Mouse (Mus musculus) erythroblast, embryonic 14.5 days (primary cell): Measurements from ENCODE around the gene Ppp5c. TPM values are rescaled to one million over a fixed set of nuclear protein-coding genes. Genes with fewer than 3 reads are reported as not detected.

ENCODE experiments used
- H3K27me3 ChIP-seq: 2 replicates; pipeline ENCODE4 v1.6.1; 2012; ENCODE audit warnings: inconsistent platforms; ENCODE audit not compliant: control insufficient read depth
- H3K36me3 ChIP-seq: 2 replicates; pipeline ENCODE4 v1.6.1; 2012; ENCODE audit warnings: mild to moderate bottlenecking, inconsistent platforms; ENCODE audit not compliant: control insufficient read depth
- H3K4me1 ChIP-seq: 2 replicates; pipeline ENCODE4 v1.6.1; 2012; ENCODE audit warnings: inconsistent platforms; ENCODE audit not compliant: control insufficient read depth
- H3K4me3 ChIP-seq: replicated peaks from 2 replicates; pipeline ENCODE3; 2012; ENCODE audit warnings: moderate library complexity, mild to moderate bottlenecking, inconsistent platforms
- H3K9me3 ChIP-seq: 2 replicates; pipeline ENCODE4 v1.6.1; 2012; ENCODE audit warnings: low read length, inconsistent platforms, mixed read lengths; ENCODE audit not compliant: control insufficient read depth
- GATA1 ChIP-seq: IDR thresholded peaks from 2 replicates; pipeline ENCODE4 v1.6.1; 2012; ENCODE audit warnings: low read length, inconsistent platforms, mixed read lengths
- TAL1 ChIP-seq: IDR thresholded peaks from 3 replicates; pipeline ENCODE4 v1.6.1; 2012; ENCODE audit warnings: low read length, inconsistent platforms, mixed read lengths
- polyA plus RNA-seq: library from polyadenylated mRNA; stranded (reverse); fragments of >175 nt; gene quantifications from 2 replicates; pipeline ENCODE4 v1.2.3, GENCODE M21; 2012

Gene Ppp5c
- polyA plus RNA-seq, 1 experiment = 7.3 TPM

DNA sequence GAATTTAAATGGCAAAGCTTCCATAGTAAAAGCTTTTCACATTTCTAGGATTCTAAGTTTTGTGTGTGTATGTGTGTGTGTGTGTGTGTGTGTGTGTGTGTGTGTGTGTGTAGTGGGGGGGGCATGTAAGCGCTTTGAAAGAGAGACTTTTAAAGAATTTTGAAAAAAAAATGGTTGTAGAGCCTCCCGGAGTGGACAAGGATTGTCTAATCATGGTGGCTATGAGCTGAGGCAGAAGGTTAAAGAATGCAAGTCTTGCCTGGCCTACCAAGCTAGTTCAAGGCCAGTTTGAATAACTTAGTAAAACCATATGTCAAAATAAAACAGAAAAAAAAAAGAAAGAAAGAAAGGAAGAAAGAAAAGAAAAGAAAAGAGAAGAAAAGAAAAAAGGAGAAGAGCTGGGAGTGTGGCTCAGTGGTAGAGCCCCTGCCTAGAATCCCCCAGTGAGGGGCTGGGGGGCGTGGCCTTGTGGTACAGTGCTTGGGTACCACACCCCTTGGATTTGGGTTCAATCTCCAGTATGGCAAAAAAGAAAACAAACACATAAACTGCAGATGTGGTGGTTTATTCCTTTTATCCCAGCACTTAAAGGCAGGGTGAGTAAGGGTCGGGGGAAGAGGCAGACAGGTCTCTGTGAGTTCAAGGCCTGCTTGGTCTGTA, 27.7 kb upstream of the Ppp5c start:
- Histone ChIP-seq H3K27me3 (no peaks in the 10 kb centered on the region), H3K4me3 (peak overlapping the region; percentile 87), H3K4me1 (peaks cover 88% of the 10 kb centered on the region), H3K36me3 (peaks cover 45% of the 10 kb centered on the region), H3K9me3 (peaks cover 5% of the 10 kb centered on the region)
- TF ChIP-seq TAL1 = no peak
- no peak for TF ChIP-seq GATA1

DNA sequence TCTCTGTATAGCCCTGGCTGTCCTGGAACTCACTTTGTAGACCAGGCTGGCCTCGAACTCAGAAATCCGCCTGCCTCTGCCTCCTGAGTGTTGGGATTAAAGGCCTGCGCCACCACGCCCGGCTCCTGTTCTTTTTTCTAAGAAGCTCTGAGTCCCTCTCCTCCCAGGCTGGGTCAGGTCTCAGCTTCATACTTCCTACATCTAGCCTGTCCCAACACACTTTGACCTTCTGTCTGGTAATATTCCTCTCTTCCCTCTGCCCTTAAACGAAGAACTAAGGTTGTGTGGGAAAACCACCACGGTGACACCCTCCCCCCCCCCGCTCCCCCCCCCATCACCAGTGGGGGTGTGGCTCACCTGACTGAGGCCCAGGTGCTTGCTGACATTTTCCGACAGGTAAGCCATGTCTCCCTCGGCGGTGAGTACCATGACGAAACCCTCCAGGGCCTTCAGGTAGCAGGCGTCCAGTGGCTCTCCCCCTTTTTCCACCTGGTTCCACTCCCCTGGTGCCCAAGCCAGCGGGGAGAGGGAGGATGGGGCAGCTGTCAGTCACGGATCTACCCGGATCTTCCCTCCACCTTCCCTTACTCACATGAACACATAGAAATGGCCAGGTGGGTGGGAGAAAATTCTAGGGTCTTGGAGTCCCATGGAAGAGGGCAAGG, 26.7 kb upstream of the Ppp5c start:
- Histone ChIP-seq H3K9me3 (peaks cover 5% of the 10 kb centered on the region), H3K4me1 (peaks cover 81% of the 10 kb centered on the region)
- no peak for TF ChIP-seq GATA1
- no peak for TF ChIP-seq TAL1

DNA sequence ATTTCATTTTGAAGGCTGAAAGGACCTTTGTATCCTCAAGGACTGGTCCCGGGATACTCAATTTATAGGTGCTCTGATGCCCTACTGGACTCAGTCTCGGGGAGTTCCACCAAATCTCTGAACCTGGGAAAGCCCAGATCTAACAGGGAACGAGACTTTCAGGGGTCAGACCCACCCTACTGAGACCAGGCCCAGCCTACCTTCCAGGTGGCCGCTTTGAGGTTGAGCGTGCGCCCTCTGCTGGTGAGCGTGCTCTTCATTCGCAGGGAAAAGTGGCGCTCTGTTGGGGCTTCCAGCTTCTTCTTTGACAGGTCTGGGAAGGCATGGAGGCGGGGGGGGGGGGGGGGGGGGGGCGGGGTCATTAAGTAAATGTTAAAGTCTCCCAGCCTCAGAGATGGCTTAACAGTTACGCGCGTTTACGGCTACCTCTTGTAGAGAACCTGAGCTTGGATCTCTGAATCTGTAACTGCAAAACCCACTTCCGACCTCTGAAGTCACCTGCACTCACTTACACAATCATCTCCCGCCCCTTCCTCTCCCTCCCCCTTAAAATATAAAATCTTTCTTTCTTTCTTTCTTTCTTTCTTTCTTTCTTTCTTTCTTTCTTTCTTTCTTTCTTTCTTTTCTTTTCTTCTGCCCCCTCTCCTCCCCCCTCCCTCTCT, 23.3 kb upstream of the Ppp5c start:
- peaks cover 5% of the 10 kb centered on the region for H3K9me3 ChIP-seq
- H3K27me3 ChIP-seq = no peaks in the 10 kb centered on the region
- H3K36me3 ChIP-seq = peaks cover 84% of the 10 kb centered on the region
- H3K4me3 ChIP-seq = no peak overlapping the region
- peaks cover 57% of the 10 kb centered on the region for H3K4me1 ChIP-seq
- TF ChIP-seq TAL1 (no peak), GATA1 (no peak)

More for the DNA sequence above, 26.7 kb upstream of the Ppp5c start:
- H3K27me3 ChIP-seq = no peaks in the 10 kb centered on the region
- peaks cover 54% of the 10 kb centered on the region for H3K36me3 ChIP-seq
- peak overlapping the region; percentile 28 for H3K4me3 ChIP-seq

DNA sequence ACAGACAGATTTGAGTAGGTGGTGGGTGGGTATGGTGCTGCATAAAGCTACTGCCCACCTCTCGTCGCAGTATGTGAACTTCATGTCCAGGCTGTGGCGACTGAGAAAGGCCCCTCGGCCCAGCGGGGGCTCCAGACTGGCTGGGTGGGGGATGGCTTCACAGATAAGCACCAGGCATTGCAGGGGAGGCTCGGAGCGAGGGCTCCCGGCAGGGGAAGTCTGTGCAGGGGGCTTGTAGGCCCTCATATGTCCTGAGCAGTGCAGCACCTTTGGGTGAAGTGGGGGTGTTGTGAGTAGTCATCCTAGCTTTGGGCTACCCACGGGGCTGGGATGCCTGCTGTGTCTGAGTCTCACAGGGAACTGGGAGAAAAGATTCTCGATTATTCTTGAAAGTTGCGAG, 22.8 kb upstream of the Ppp5c start:
- Histone ChIP-seq H3K27me3 (no peaks in the 10 kb centered on the region), H3K36me3 (peaks cover 85% of the 10 kb centered on the region), H3K9me3 (peaks cover 5% of the 10 kb centered on the region), H3K4me3 (no peak overlapping the region), H3K4me1 (peaks cover 51% of the 10 kb centered on the region)
- TF ChIP-seq GATA1 = no peak
- no peak for TF ChIP-seq TAL1

DNA sequence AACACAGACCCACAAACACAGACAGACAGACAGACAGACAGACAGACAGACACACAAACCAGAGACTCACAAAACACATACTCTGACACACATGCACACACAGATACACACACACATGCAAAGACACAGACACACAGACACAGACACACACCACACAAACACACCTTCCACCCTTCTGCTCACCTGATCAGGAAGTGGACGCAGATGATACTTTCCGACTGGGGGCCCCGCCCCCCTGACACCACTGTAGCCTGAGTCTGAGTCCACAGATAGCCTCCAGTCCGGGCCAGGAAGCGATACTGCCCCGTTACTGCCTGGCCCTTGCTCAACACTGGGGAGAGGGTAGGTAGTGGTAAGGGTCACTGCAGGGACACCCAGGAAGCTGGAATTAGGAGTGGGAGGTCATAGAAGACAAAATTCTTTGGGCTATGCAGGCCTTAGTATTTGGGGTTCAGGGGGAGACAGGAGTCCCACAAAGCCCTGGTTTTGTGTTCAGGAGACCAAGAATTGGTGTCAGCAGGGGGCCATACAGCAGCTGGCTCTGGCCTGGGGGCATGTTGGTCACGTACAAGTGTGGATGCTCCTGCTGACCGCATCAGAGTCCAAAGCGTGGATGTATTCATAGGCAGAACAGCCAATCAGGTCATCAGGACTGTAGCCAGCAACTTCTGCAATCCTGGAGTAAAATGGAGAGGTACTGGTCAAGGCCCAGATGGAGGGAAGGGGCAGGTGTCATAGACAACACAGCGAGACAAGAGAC, 20.9 kb upstream of the Ppp5c start:
- Histone ChIP-seq H3K4me3 (no peak overlapping the region), H3K36me3 (peaks cover 89% of the 10 kb centered on the region), H3K27me3 (no peaks in the 10 kb centered on the region), H3K9me3 (peaks cover 2% of the 10 kb centered on the region; the same call in 1 of the 2 replicates), H3K4me1 (peaks cover 34% of the 10 kb centered on the region)
- no peak for TF ChIP-seq TAL1
- TF ChIP-seq GATA1 = no peak

DNA sequence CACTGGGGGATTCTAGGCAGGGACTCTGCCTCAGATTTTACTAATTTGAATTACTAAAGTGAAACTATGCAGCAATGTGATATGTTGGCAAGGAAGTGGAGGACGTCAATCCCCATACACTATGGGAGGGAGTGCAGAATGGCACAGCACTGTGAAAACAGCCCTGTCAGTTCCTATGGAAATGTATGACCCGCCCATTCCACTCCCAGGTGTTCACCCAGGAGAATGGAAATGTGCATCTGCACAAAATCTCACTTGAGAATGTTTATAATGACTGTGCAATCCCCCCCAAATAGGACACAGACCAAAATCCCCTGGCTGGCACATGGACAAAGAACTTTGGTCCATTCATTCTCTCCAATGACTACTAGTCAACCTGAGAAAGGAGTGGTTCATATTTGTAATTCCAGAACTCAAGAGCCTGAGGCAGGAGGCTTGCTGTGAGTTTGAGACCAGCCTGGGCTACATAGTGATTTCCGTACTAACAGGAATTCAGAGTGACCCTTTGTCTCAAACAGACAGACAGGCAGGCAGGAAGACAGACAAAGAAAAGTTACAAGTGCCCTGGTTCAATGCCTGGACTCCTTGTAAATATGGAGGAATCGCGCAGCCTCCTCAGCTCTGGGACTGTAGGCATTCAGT, 19.4 kb upstream of the Ppp5c start:
- Histone ChIP-seq H3K4me3 (no peak overlapping the region), H3K27me3 (no peaks in the 10 kb centered on the region), H3K9me3 (no peaks in the 10 kb centered on the region), H3K36me3 (peaks cover 90% of the 10 kb centered on the region), H3K4me1 (peaks cover 25% of the 10 kb centered on the region)
- no peak for TF ChIP-seq GATA1
- TF ChIP-seq TAL1 = no peak

DNA sequence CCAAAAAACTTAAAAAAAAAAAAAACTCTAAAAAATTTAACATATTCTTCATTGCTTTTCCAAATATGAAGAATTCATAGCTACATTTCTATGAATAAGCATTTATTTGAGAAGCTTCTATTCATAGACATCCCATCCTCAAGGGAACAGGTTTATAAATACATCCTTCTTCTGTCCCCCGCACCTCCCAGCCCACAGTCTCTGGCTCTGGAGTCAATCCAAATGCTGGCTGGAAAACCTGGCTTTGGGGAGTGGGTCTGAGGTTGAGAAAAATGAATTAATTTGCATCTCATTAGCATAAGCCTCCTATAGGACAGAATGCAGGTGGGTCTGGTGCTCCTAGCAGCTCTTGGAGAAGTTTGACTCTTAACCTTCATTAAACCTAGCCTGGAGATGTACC, 18.0 kb upstream of the Ppp5c start:
- TF ChIP-seq TAL1 (no peak), GATA1 (no peak)
- peaks cover 16% of the 10 kb centered on the region for H3K4me1 ChIP-seq
- H3K4me3 ChIP-seq = no peak overlapping the region
- peaks cover 91% of the 10 kb centered on the region for H3K36me3 ChIP-seq
- H3K27me3 ChIP-seq = no peaks in the 10 kb centered on the region
- H3K9me3 ChIP-seq = no peaks in the 10 kb centered on the region

DNA sequence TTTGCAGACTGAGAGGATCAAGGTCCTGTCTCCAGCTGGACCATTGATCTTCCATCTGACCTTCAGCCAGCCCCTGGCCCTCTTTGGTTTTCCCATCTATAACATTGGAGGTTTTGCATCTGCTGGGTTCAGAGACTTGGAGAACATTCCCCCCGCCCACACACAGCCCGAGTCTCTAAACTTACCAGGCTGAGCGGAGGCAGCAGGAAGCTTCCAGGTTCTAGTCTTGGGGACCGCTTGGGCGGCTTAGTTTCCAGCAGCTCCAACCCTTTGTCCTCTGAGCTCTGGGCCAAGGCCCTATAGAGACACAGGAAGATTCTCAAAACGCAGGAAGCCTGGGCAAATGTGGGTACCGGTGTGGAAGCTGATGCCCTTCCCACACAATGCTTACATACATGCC, 11.6 kb upstream of the Ppp5c start:
- Histone ChIP-seq H3K9me3 (no peaks in the 10 kb centered on the region), H3K27me3 (no peaks in the 10 kb centered on the region), H3K4me1 (no peaks in the 10 kb centered on the region), H3K36me3 (peaks cover 97% of the 10 kb centered on the region), H3K4me3 (no peak overlapping the region)
- TF ChIP-seq GATA1 (no peak), TAL1 (no peak)

DNA sequence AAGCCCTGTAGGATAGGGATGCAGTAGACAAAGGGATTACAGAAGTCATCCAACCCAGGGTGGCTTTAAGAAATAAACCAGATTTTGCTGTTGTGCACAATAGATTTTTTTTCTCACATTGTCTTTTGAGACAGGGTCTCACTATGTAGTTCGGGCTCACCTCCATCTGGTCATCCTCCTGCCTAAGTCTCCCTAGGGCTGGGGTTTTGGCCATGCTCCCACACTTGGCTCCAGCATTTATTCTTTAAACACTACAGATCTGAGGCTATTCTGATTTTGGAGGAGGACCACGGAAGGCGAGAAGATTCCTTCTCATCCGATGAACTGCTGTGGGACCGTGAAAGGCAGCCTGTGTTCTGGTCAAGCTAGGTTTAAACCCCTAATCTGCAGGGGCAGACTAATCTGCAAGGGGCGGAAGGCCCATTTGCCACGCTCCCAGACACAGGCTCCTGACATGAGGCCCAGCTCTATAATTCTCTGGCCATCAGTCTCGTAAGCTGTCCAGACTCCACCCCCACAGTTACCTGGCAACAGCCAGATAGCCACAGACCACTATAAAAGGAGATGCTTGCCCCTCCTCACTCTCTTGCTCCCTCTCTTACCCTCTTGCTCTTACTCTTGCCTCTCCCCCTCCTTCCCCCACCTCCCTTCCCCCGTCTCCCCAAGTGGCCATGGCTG, 10.4 kb upstream of the Ppp5c start:
- Histone ChIP-seq H3K27me3 (no peaks in the 10 kb centered on the region), H3K4me3 (no peak overlapping the region), H3K4me1 (no peaks in the 10 kb centered on the region), H3K9me3 (no peaks in the 10 kb centered on the region), H3K36me3 (peaks cover 97% of the 10 kb centered on the region)
- TF ChIP-seq GATA1 = no peak
- TF ChIP-seq TAL1 = no peak
